Mouse (Mus musculus) neural tube, embryonic 14.5 days (tissue): ENCODE results near the gene Kifc5b. TPM values are rescaled to one million over a fixed set of nuclear protein-coding genes. Genes with fewer than 3 reads are reported as not detected.
A peak's percentile ranks its signal among the peaks of the same experiment; 100 is the strongest.

Experiments
- ATAC-seq: fragments of 200-750 bp; cut with Nextera tagmentation; 2 replicates; pipeline ENCODE4 v1.8.0; 2017; ENCODE audit warnings: low read depth, mild to moderate bottlenecking, moderate TSS enrichment, moderate library complexity
- H3K27ac ChIP-seq: fragments of 300-500 bp; sonication (generic); 2 replicates; pipeline ENCODE4 v1.5.1; 2014; ENCODE audit warnings: low read depth, mild to moderate bottlenecking, control low read depth, low read length, moderate library complexity, mixed read lengths
- H3K27me3 ChIP-seq: fragments of 300-500 bp; sonication (generic); 2 replicates; pipeline ENCODE4 v1.6.1; 2014; ENCODE audit warnings: low read length; ENCODE audit not compliant: control insufficient read depth, insufficient read depth
- H3K36me3 ChIP-seq: fragments of 300-500 bp; sonication (generic); 2 replicates; pipeline ENCODE4 v1.6.1; 2014; ENCODE audit warnings: low read length, mixed read lengths; ENCODE audit not compliant: control insufficient read depth, insufficient read depth
- H3K4me1 ChIP-seq: fragments of 300-500 bp; sonication (generic); 2 replicates; pipeline ENCODE4 v1.6.1; 2014; ENCODE audit warnings: low read length; ENCODE audit not compliant: control insufficient read depth, insufficient read depth
- H3K4me2 ChIP-seq: fragments of 300-500 bp; sonication (generic); 2 replicates; pipeline ENCODE4 v1.6.1; 2014; ENCODE audit warnings: mild to moderate bottlenecking, low read depth, low read length, control low read depth
- H3K4me3 ChIP-seq: fragments of 300-500 bp; sonication (generic); 2 replicates; pipeline ENCODE4 v1.5.1; 2014; ENCODE audit warnings: low read depth, low read length, control low read depth, mixed read lengths
- H3K9ac ChIP-seq: fragments of 300-500 bp; sonication (generic); replicated peaks from 2 replicates; pipeline ENCODE4 v1.6.1; 2014; ENCODE audit warnings: low read depth, mild to moderate bottlenecking, control low read depth, low read length, mixed read lengths
- H3K9me3 ChIP-seq: fragments of 300-500 bp; sonication (generic); 2 replicates; pipeline ENCODE4 v1.6.1; 2016; ENCODE audit warnings: low read length; ENCODE audit not compliant: control insufficient read depth
- WGBS: fragments of 180-500 bp; shearing (Covaris S2); extraction: QIAGEN DNeasy Blood & Tissue Kit; methylation state at CpG from one replicate; pipeline ENCODE4 v1.1.7; 2014; 5-methylcytosine and 5-hydroxymethylcytosine counted together
- polyA plus RNA-seq: library from polyadenylated mRNA; unstranded; fragments of >200 nt; fragmentation: Nextera tagmentation; extraction: Ambion mirVana; gene quantifications from 2 replicates; pipeline ENCODE4 v1.2.1, GENCODE M21; 2014

Gene Kifc5b
- polyA plus RNA-seq, 1 experiment from 2014 or later, result 2.8 TPM

- Histone ChIP-seq H3K36me3 (no peaks in the 10 kb centered on the region), H3K9ac (peak overlapping the region; percentile 4; the same call in 1 of the 2 replicates), H3K27ac (no peak overlapping the region), H3K4me2 (peak overlapping the region; percentile 66), H3K9me3 (no peaks in the 10 kb centered on the region), H3K4me3 (peak overlapping the region; percentile 33), H3K27me3 (no peaks in the 10 kb centered on the region; the same call in 1 of the 2 replicates), H3K4me1 (peaks cover 11% of the 10 kb centered on the region)
- 25% methylated on average over 25 of the region's 25 CpGs for WGBS
- peak; percentile 58; the same call in 1 of the 2 replicates for ATAC-seq
Observed at GRCm38 (mm10) chr17:26884995-26885926, 31.6 kb upstream of the Kifc5b start.

GRCm38 (mm10) chr17:26886047-26886749, 30.7 kb upstream of the Kifc5b start:
- H3K4me1 ChIP-seq, result peaks cover 11% of the 10 kb centered on the region
- 10% methylated on average over 30 of the region's 30 CpGs for WGBS
- no peaks in the 10 kb centered on the region; the same call in 1 of the 2 replicates for H3K27me3 ChIP-seq
- H3K9me3 ChIP-seq, result no peaks in the 10 kb centered on the region
- H3K9ac ChIP-seq, result no peak overlapping the region
- peak; percentile 93 for ATAC-seq
- H3K4me2 ChIP-seq, result peak overlapping the region; percentile 66
- H3K4me3 ChIP-seq, result peak overlapping the region; percentile 33
- H3K36me3 ChIP-seq, result no peaks in the 10 kb centered on the region
- H3K27ac ChIP-seq, result no peak overlapping the region

- no peaks in the 10 kb centered on the region for H3K36me3 ChIP-seq
- H3K4me1 ChIP-seq, result peaks cover 11% of the 10 kb centered on the region
- H3K4me3 ChIP-seq, result no peak overlapping the region
- WGBS, result 45% methylated on average over 3 of the region's 3 CpGs
- no peak overlapping the region for H3K27ac ChIP-seq
- H3K9me3 ChIP-seq, result no peaks in the 10 kb centered on the region
- no peaks in the 10 kb centered on the region; the same call in 1 of the 2 replicates for H3K27me3 ChIP-seq
- H3K9ac ChIP-seq, result no peak overlapping the region
- H3K4me2 ChIP-seq, result no peak overlapping the region
- ATAC-seq, result no peak
Observed at GRCm38 (mm10) chr17:26887926-26888325, 29.0 kb upstream of the Kifc5b start.

GRCm38 (mm10) chr17:26892635-26893375, 24.1 kb upstream of the Kifc5b start:
- H3K4me3 ChIP-seq, result no peak overlapping the region
- no peak for ATAC-seq
- no peaks in the 10 kb centered on the region for H3K4me1 ChIP-seq
- no peak overlapping the region; the same call in 1 of the 2 replicates for H3K27ac ChIP-seq
- H3K36me3 ChIP-seq, result no peaks in the 10 kb centered on the region
- H3K9me3 ChIP-seq, result no peaks in the 10 kb centered on the region
- H3K4me2 ChIP-seq, result no peak overlapping the region
- no peak overlapping the region for H3K9ac ChIP-seq
- WGBS, result 44% methylated on average over 16 of the region's 16 CpGs
- no peaks in the 10 kb centered on the region; the same call in 1 of the 2 replicates for H3K27me3 ChIP-seq

- Histone ChIP-seq H3K4me1 (no peaks in the 10 kb centered on the region), H3K9ac (no peak overlapping the region), H3K36me3 (no peaks in the 10 kb centered on the region), H3K9me3 (no peaks in the 10 kb centered on the region), H3K27me3 (no peaks in the 10 kb centered on the region; the same call in 1 of the 2 replicates), H3K4me3 (no peak overlapping the region), H3K4me2 (no peak overlapping the region), H3K27ac (no peak overlapping the region)
- 57% methylated on average over 6 of the region's 6 CpGs for WGBS
- no peak for ATAC-seq
Observed at GRCm38 (mm10) chr17:26893492-26893891, 23.4 kb upstream of the Kifc5b start.

- Histone ChIP-seq H3K9ac (no peak overlapping the region), H3K9me3 (no peaks in the 10 kb centered on the region), H3K27ac (no peak overlapping the region), H3K4me1 (no peaks in the 10 kb centered on the region), H3K27me3 (no peaks in the 10 kb centered on the region; the same call in 1 of the 2 replicates), H3K4me2 (no peak overlapping the region), H3K36me3 (no peaks in the 10 kb centered on the region), H3K4me3 (no peak overlapping the region)
- WGBS, result 50% methylated on average over 6 of the region's 6 CpGs
- ATAC-seq, result 0 out of 2 replicates have a peak, but pooled peaks have one; percentile 11
Observed at GRCm38 (mm10) chr17:26894342-26894741, 22.5 kb upstream of the Kifc5b start.

- Histone ChIP-seq H3K36me3 (no peaks in the 10 kb centered on the region), H3K27ac (no peak overlapping the region), H3K9ac (no peak overlapping the region), H3K4me3 (no peak overlapping the region), H3K4me1 (no peaks in the 10 kb centered on the region), H3K4me2 (no peak overlapping the region), H3K9me3 (no peaks in the 10 kb centered on the region), H3K27me3 (no peaks in the 10 kb centered on the region)
- ATAC-seq, result no peak
- 16% methylated on average over 10 of the region's 10 CpGs for WGBS
Observed at GRCm38 (mm10) chr17:26895578-26895977, 21.3 kb upstream of the Kifc5b start.

- 84% methylated on average over 6 of the region's 6 CpGs for WGBS
- no peak overlapping the region for H3K9ac ChIP-seq
- H3K4me2 ChIP-seq, result no peak overlapping the region
- no peak overlapping the region for H3K27ac ChIP-seq
- no peaks in the 10 kb centered on the region for H3K9me3 ChIP-seq
- no peak for ATAC-seq
- no peaks in the 10 kb centered on the region for H3K36me3 ChIP-seq
- no peaks in the 10 kb centered on the region for H3K27me3 ChIP-seq
- H3K4me1 ChIP-seq, result no peaks in the 10 kb centered on the region
- H3K4me3 ChIP-seq, result no peak overlapping the region
Observed at GRCm38 (mm10) chr17:26900916-26901315, 16.0 kb upstream of the Kifc5b start.
